Mouse (Mus musculus): ENCODE results near the gene Ugt1a5.

DNA sequence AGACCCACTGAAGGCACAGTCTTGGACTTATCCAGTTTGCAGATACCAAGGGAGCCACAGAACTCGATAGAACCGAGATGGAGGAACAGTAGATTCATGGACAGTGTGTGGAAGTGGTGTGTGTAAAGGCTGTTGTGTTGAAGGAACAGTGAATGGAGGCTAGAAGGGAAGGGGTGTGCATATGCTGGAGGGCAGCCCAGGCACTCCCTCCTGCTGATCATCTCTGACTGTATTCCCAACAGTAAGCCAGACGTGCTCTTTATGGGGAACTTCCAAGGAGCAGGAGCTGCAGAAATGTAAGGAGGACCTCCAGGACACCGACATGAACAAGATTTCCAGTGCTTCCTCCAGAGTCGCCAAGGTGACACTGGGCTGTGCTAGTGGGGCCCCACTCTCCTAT is 84.2 kb downstream of the Ugt1a5 start:
- no peak for TF ChIP-seq CTCF (IDR thresholded peaks at IDR 0.05; ENCODE audit: low read depth)
- no peak for TF ChIP-seq EP300 (IDR thresholded peaks at IDR 0.05; ENCODE audit: low read depth)

Measured in heart, postnatal 0 days (tissue).